Mouse (Mus musculus) CH12.LX (cell line): ENCODE measurements around the gene Nipsnap2. TPM values are rescaled to one million over a fixed set of nuclear protein-coding genes. Genes with fewer than 3 reads are reported as not detected.
A peak's percentile ranks its signal among the peaks of the same experiment; 100 is the strongest.
"Not testable (repeated sequence)": the region's sequence is repeated elsewhere in the genome, so short reads cannot be mapped to it uniquely, and the experiment has no call there.

Experiments
- DNase-seq: peaks from one replicate; pipeline ENCODE4 v3.0.0-alpha.2; 2013; ENCODE audit errors: extremely low read depth
- H3K27ac ChIP-seq: 2 replicates; pipeline ENCODE4 v1.5.1; 2012; ENCODE audit warnings: low read depth, mild to moderate bottlenecking, control low read depth, moderate library complexity; ENCODE audit not compliant: insufficient read depth
- H3K27me3 ChIP-seq: replicated peaks from 2 replicates; pipeline ENCODE3; 2012; ENCODE audit warnings: inconsistent platforms
- H3K36me3 ChIP-seq, 2 experiments: replicated peaks in 1 of 2; 2 replicates each; pipeline versions ENCODE3 to v1.6.1; 2012; ENCODE audit warnings: inconsistent platforms in 1 of 2, low read length in 1 of 2, mild to moderate bottlenecking in 1 of 2, mixed read lengths in 1 of 2, moderate library complexity in 1 of 2; ENCODE audit not compliant: control insufficient read depth in 1 of 2, insufficient read depth in 1 of 2
- H3K4me1 ChIP-seq, 2 experiments: 2 replicates each; pipeline ENCODE4 v1.6.1; 2012; ENCODE audit warnings: inconsistent platforms in 1 of 2, moderate library complexity in 1 of 2; ENCODE audit not compliant: insufficient read depth in 2 of 2, control insufficient read depth in 1 of 2
- H3K4me2 ChIP-seq: 2 replicates; pipeline ENCODE4 v1.6.1; 2012; ENCODE audit warnings: low read depth, mild to moderate bottlenecking, control low read depth; ENCODE audit not compliant: poor library complexity, insufficient read depth, severe bottlenecking
- H3K4me3 ChIP-seq, 3 experiments: fragments of 150-350 bp in 1 of 3; sonication (generic) in 1 of 3; replicated peaks in 1 of 3; 2 replicates each; pipeline versions ENCODE3 to v1.5.1; 2011 to 2012; ENCODE audit warnings: low read depth in 2 of 3, low read length in 2 of 3, mild to moderate bottlenecking in 2 of 3, moderate library complexity in 2 of 3, control low read depth in 1 of 3, improper control_type of control experiment in 1 of 3, inconsistent platforms in 1 of 3, mixed read lengths in 1 of 3; ENCODE audit not compliant: poor library complexity in 1 of 3
- H3K79me2 ChIP-seq: replicated peaks from 2 replicates; pipeline ENCODE4 v1.6.1; 2012; ENCODE audit warnings: mild to moderate bottlenecking, moderate library complexity; ENCODE audit not compliant: control insufficient read depth, poor library complexity, insufficient read depth, severe bottlenecking; ENCODE audit errors: extremely low read depth
- H3K9ac ChIP-seq: 2 replicates; pipeline ENCODE4 v1.6.1; 2012; ENCODE audit warnings: low read depth, mild to moderate bottlenecking, control low read depth, moderate library complexity; ENCODE audit not compliant: insufficient read depth
- H3K9me3 ChIP-seq: replicated peaks from 2 replicates; pipeline ENCODE3; 2012; ENCODE audit warnings: low read length, inconsistent platforms, mixed read lengths
- BHLHE40 ChIP-seq: IDR thresholded peaks from 2 replicates; pipeline ENCODE4 v1.6.1; 2011; ENCODE audit warnings: mild to moderate bottlenecking, low read depth, low read length, improper control_type of control experiment
- CHD2 ChIP-seq: IDR thresholded peaks from 2 replicates; pipeline ENCODE4 v1.6.1; 2011; ENCODE audit warnings: low read length, improper control_type of control experiment
- CTCF ChIP-seq, 2 experiments: IDR thresholded peaks in 1 of 2; conservative IDR thresholded peaks in 1 of 2; 2 replicates each; pipeline ENCODE4 v1.5.1; 2011 to 2012; ENCODE audit warnings: low read depth in 2 of 2, low read length in 2 of 2, improper control_type of control experiment in 1 of 2, inconsistent platforms in 1 of 2, mild to moderate bottlenecking in 1 of 2, moderate library complexity in 1 of 2
- E2F4 ChIP-seq: IDR thresholded peaks from 2 replicates; pipeline ENCODE4 v1.6.1; 2011; ENCODE audit warnings: low read depth, low read length, improper control_type of control experiment; ENCODE audit not compliant: insufficient replicate concordance
- ELF1 ChIP-seq: IDR thresholded peaks from 2 replicates; pipeline ENCODE4 v1.6.1; 2014; ENCODE audit warnings: low read depth, mild to moderate bottlenecking, inconsistent platforms, low read length, improper control_type of control experiment
- ETS1 ChIP-seq: conservative IDR thresholded peaks from 2 replicates; pipeline ENCODE4 v1.6.1; 2012; ENCODE audit warnings: low read depth, mild to moderate bottlenecking, inconsistent platforms, low read length, improper control_type of control experiment, moderate library complexity
- HCFC1 ChIP-seq: IDR thresholded peaks from 2 replicates; pipeline ENCODE4 v1.6.1; 2012; ENCODE audit warnings: low read depth, mild to moderate bottlenecking, inconsistent platforms, low read length, improper control_type of control experiment
- IRF4 ChIP-seq: IDR thresholded peaks from 2 replicates; pipeline ENCODE4 v1.6.1; 2014; ENCODE audit warnings: low read depth, mild to moderate bottlenecking, inconsistent platforms, low read length, improper control_type of control experiment
- JUND ChIP-seq: conservative IDR thresholded peaks from 2 replicates; pipeline ENCODE4 v1.6.1; 2011; ENCODE audit warnings: low read depth, low read length, improper control_type of control experiment
- KAT2A ChIP-seq: IDR thresholded peaks from 2 replicates; pipeline ENCODE4 v1.6.1; 2012; ENCODE audit warnings: low read length, improper control_type of control experiment, inconsistent platforms; ENCODE audit not compliant: insufficient replicate concordance
- MAZ ChIP-seq: IDR thresholded peaks from 2 replicates; pipeline ENCODE4 v1.6.1; 2012; ENCODE audit warnings: low read depth, mild to moderate bottlenecking, inconsistent platforms, low read length, improper control_type of control experiment, moderate library complexity
- MEF2A ChIP-seq: IDR thresholded peaks from 2 replicates; pipeline ENCODE4 v1.6.1; 2014; ENCODE audit warnings: low read depth, mild to moderate bottlenecking, inconsistent platforms, low read length, improper control_type of control experiment, borderline replicate concordance
- MXI1 ChIP-seq: IDR thresholded peaks from 2 replicates; pipeline ENCODE4 v1.6.1; 2011; ENCODE audit warnings: mild to moderate bottlenecking, low read depth, low read length, improper control_type of control experiment
- MYC ChIP-seq: IDR thresholded peaks from 2 replicates; pipeline ENCODE4 v1.6.1; 2011; ENCODE audit warnings: low read depth, mild to moderate bottlenecking, improper control_type of control experiment, low read length
- NELFE ChIP-seq: IDR thresholded peaks from 2 replicates; pipeline ENCODE4 v1.6.1; 2011; ENCODE audit warnings: low read depth, low read length, improper control_type of control experiment
- NRF1 ChIP-seq: IDR thresholded peaks from 2 replicates; pipeline ENCODE4 v1.6.1; 2014; ENCODE audit warnings: low read depth, mild to moderate bottlenecking, inconsistent platforms, low read length, improper control_type of control experiment, moderate library complexity
- POLR2A ChIP-seq: IDR thresholded peaks from 2 replicates; pipeline ENCODE4 v1.6.1; 2011; ENCODE audit warnings: low read depth, mild to moderate bottlenecking, improper control_type of control experiment, low read length
- RAD21 ChIP-seq: IDR thresholded peaks from 2 replicates; pipeline ENCODE4 v1.6.1; 2011; ENCODE audit warnings: low read depth, mild to moderate bottlenecking, low read length, improper control_type of control experiment, moderate library complexity
- SIN3A ChIP-seq: IDR thresholded peaks from 2 replicates; pipeline ENCODE4 v1.6.1; 2012; ENCODE audit warnings: low read length, improper control_type of control experiment, inconsistent platforms
- SMC3 ChIP-seq: IDR thresholded peaks from 2 replicates; pipeline ENCODE4 v1.6.1; 2011; ENCODE audit warnings: low read depth, low read length, improper control_type of control experiment
- TBP ChIP-seq: conservative IDR thresholded peaks from 2 replicates; pipeline ENCODE4 v1.6.1; 2011; ENCODE audit warnings: low read depth, low read length, improper control_type of control experiment
- TCF12 ChIP-seq: IDR thresholded peaks from 2 replicates; pipeline ENCODE4 v1.6.1; 2014; ENCODE audit warnings: low read depth, mild to moderate bottlenecking, inconsistent platforms, low read length, improper control_type of control experiment
- UBTF ChIP-seq: IDR thresholded peaks from 2 replicates; pipeline ENCODE4 v1.6.1; 2012; ENCODE audit warnings: low read depth, mild to moderate bottlenecking, inconsistent platforms, low read length, improper control_type of control experiment, moderate library complexity
- USF2 ChIP-seq: conservative IDR thresholded peaks from 2 replicates; pipeline ENCODE4 v1.6.1; 2011; ENCODE audit warnings: low read depth, low read length, improper control_type of control experiment
- ZKSCAN1 ChIP-seq: IDR thresholded peaks from 2 replicates; pipeline ENCODE4 v1.6.1; 2012; ENCODE audit warnings: low read depth, inconsistent platforms, low read length, improper control_type of control experiment, borderline replicate concordance
- ZMIZ1 ChIP-seq: IDR thresholded peaks from 2 replicates; pipeline ENCODE4 v1.6.1; 2012; ENCODE audit warnings: low read depth, mild to moderate bottlenecking, inconsistent platforms, low read length, improper control_type of control experiment
- ZNF384 ChIP-seq: IDR thresholded peaks from 2 replicates; pipeline ENCODE4 v1.6.1; 2012; ENCODE audit warnings: low read depth, low read length, improper control_type of control experiment, inconsistent platforms
- dilution Hi-C: fragments of 300-500 bp; cut with MboI; formaldehyde crosslinking; loops from 2 replicates; pipeline ENCODE4 v1.14.3; 2020; ENCODE audit warnings: low sequenced_read_pairs; ENCODE audit not compliant: extremely low pct_unique_long_range_greater_than_20kb, extremely low pct_ligation_motif_present
- in situ Hi-C: fragments of 300-500 bp; cut with MboI; formaldehyde crosslinking; loops from 3 replicates; pipeline ENCODE4 v1.14.3; 2019; ENCODE audit warnings: low sequenced_read_pairs, low pct_ligation_motif_present, low pct_unique_long_range_greater_than_20kb, mixed read lengths
- polyA plus RNA-seq: library from polyadenylated mRNA; unstranded; fragments of >175 nt; gene quantifications from 2 replicates; pipeline ENCODE4 v1.2.1, GENCODE M21; 2012; ENCODE audit warnings: low read depth; ENCODE audit not compliant: insufficient read length
- total RNA-seq, 2 experiments: library from RNA; depleted of rRNA; stranded (reverse); fragments of 300-350 nt in 1 of 2; fragments of >200 nt in 1 of 2; gene quantifications; 2 replicates each; pipeline ENCODE4 v1.2.3; 2012 to 2014

Nipsnap2 gene
- total RNA-seq (2012; rRNA removed): 24.3 and 30.4 TPM in 2 replicates
- total RNA-seq (2014; rRNA removed): 23.9 and 24.8 TPM in 2 replicates
- polyA plus RNA-seq: 18.3 TPM in 2 replicates

GRCm38 (mm10) chr5:129724834-129725773 lies at the start of gene Nipsnap2:
TSS of gene Nipsnap2 (plus strand) at chr5:129725063.
- H3K27ac ChIP-seq: peak within 1 kb of the TSS; percentile 21; the same call in 1 of the 2 replicates

GRCm38 (mm10) chr5:129685141-129685540 lies 39.7 kb upstream of the Nipsnap2 start:
- H3K4me1 ChIP-seq, in situ Hi-C loops, H3K79me2 ChIP-seq, dilution Hi-C loops, H3K4me2 ChIP-seq, H3K36me3 ChIP-seq, DNase-seq, H3K9me3 ChIP-seq, H3K4me3 ChIP-seq, H3K27ac ChIP-seq, H3K9ac ChIP-seq: not testable (repeated sequence)
- peaks cover 63% of the 10 kb centered on the region for H3K27me3 ChIP-seq
- peak; percentile 28; the same call in 1 of the 2 replicates for TF ChIP-seq ZNF384

More at GRCm38 (mm10) chr5:129724834-129725773, at the start of gene Nipsnap2:
- H3K27me3 ChIP-seq: no peaks in the 10 kb centered on the region
- peak within 1 kb of the TSS; percentile 69 for H3K9ac ChIP-seq
- dilution Hi-C loops: no loop called here
- H3K9me3 ChIP-seq: no peaks in the 10 kb centered on the region
- peak; percentile 77 for DNase-seq
- peak within 1 kb of the TSS; percentile 55 to 76 (median 68) for H3K4me3 ChIP-seq
- TF ChIP-seq IRF4: peak; percentile 78
- peak; percentile 61; the same call in 1 of the 2 replicates for TF ChIP-seq KAT2A
- TF ChIP-seq CTCF (conservative IDR thresholded peaks at IDR 0.05 in 1 of 2, IDR thresholded peaks at IDR 0.05 in 1 of 2; ENCODE audit: low read depth in 2 of 2, low read length in 2 of 2): peak; percentile 73 to 100
- no peak for TF ChIP-seq ETS1
- TF ChIP-seq NRF1: peak; percentile 63
- TF ChIP-seq TBP: peak; percentile 53; the same call in 1 of the 2 replicates
- peak; percentile 79 for TF ChIP-seq POLR2A
- TF ChIP-seq NELFE: peak; percentile 97
- peak; percentile 54 for TF ChIP-seq BHLHE40
- no peak; the same call in 1 of the 2 replicates for TF ChIP-seq ZMIZ1
- no peak for TF ChIP-seq ZKSCAN1
- TF ChIP-seq HCFC1: peak; percentile 72
- peak; percentile 22 for TF ChIP-seq RAD21
- 0 out of 2 replicates have a peak, but pooled peaks have one; percentile 40 for TF ChIP-seq SIN3A
- no peak for TF ChIP-seq JUND
- TF ChIP-seq ZNF384: peak; percentile 71
- peak; percentile 43; the same call in 1 of the 2 replicates for TF ChIP-seq MXI1
- peak; percentile 76 for TF ChIP-seq CHD2
- TF ChIP-seq MYC: peak; percentile 51; the same call in 1 of the 2 replicates
- peak; percentile 92 for TF ChIP-seq TCF12
- TF ChIP-seq USF2: no peak
- TF ChIP-seq ELF1: peak; percentile 49
- no peak for TF ChIP-seq E2F4
- TF ChIP-seq SMC3: peak; percentile 72
- peak; percentile 69 for TF ChIP-seq MAZ
- peak; percentile 100 for TF ChIP-seq UBTF
- TF ChIP-seq MEF2A: peak; percentile 83
- in situ Hi-C loops: no loop called here
- peaks cover 5% of the 10 kb centered on the region; the same call in 1 of the 2 replicates for H3K79me2 ChIP-seq
- peaks cover 0 to 12% of the 10 kb centered on the region in 2 experiments for H3K36me3 ChIP-seq
- peak within 1 kb of the TSS; percentile 49 for H3K4me2 ChIP-seq
- peaks cover 4 to 18% of the 10 kb centered on the region in 2 experiments; a peak in 3 of 4 replicates for H3K4me1 ChIP-seq
